Mouse (Mus musculus): ENCODE results near the gene Nap1l5. TPM values are rescaled to one million over a fixed set of nuclear protein-coding genes. Genes with fewer than 3 reads are reported as not detected.
A peak's percentile ranks its signal among the peaks of the same experiment; 100 is the strongest.

Nap1l5 gene
- polyA plus RNA-seq, 1 experiment from 2014 or later, result 4.0 TPM

- no peaks in the 10 kb centered on the region for H3K36me3 ChIP-seq (ENCODE audit: control insufficient read depth, insufficient read depth, low read length)
- H3K4me2 ChIP-seq (ENCODE audit: low read depth, severe bottlenecking), result no peak overlapping the region
- WGBS, result 83% methylated on average over 4 of the region's 4 CpGs
- no peak for DNase-seq (ENCODE audit: low spot score)
- no peaks in the 10 kb centered on the region for H3K9me3 ChIP-seq (ENCODE audit: control insufficient read depth, low read length)
- no peaks in the 10 kb centered on the region for H3K4me1 ChIP-seq (ENCODE audit: control insufficient read depth, insufficient read depth, low read length)
- H3K27me3 ChIP-seq (ENCODE audit: control insufficient read depth, insufficient read depth, low read length), result no peaks in the 10 kb centered on the region
- no peak for ATAC-seq (ENCODE audit: insufficient number of reproducible peaks, low FRiP score, low TSS enrichment, low read depth)
- H3K4me3 ChIP-seq (ENCODE audit: low read depth, low read length), result no peak overlapping the region
- H3K27ac ChIP-seq (replicated peaks; ENCODE audit: low read depth, low read length), result no peak overlapping the region
- no peak overlapping the region for H3K9ac ChIP-seq (ENCODE audit: low read length)
These were observed 27.3 kb upstream of the Nap1l5 start for GRCm38 (mm10) chr6:58934144-58934543.

- ATAC-seq (ENCODE audit: insufficient number of reproducible peaks, low FRiP score, low TSS enrichment, low read depth), result peak; percentile 85
- Histone ChIP-seq H3K36me3 (ENCODE audit: control insufficient read depth, insufficient read depth, low read length) (no peaks in the 10 kb centered on the region), H3K27ac (replicated peaks; ENCODE audit: low read depth, low read length) (no peak overlapping the region), H3K4me2 (ENCODE audit: low read depth, severe bottlenecking) (no peak overlapping the region), H3K4me1 (ENCODE audit: control insufficient read depth, insufficient read depth, low read length) (no peaks in the 10 kb centered on the region), H3K9ac (ENCODE audit: low read length) (no peak overlapping the region), H3K9me3 (ENCODE audit: control insufficient read depth, low read length) (no peaks in the 10 kb centered on the region), H3K4me3 (ENCODE audit: low read depth, low read length) (no peak overlapping the region), H3K27me3 (ENCODE audit: control insufficient read depth, insufficient read depth, low read length) (no peaks in the 10 kb centered on the region)
- peak; percentile 47 for DNase-seq (ENCODE audit: low spot score)
- 34% methylated on average over 6 of the region's 6 CpGs for WGBS
These were observed 26.5 kb upstream of the Nap1l5 start for GRCm38 (mm10) chr6:58933189-58933913.

GRCm38 (mm10) chr6:58932515-58933188 is 25.8 kb upstream of the Nap1l5 start:
- Histone ChIP-seq H3K27me3 (ENCODE audit: control insufficient read depth, insufficient read depth, low read length) (no peaks in the 10 kb centered on the region), H3K4me1 (ENCODE audit: control insufficient read depth, insufficient read depth, low read length) (no peaks in the 10 kb centered on the region), H3K4me2 (ENCODE audit: low read depth, severe bottlenecking) (no peak overlapping the region), H3K9ac (ENCODE audit: low read length) (no peak overlapping the region), H3K36me3 (ENCODE audit: control insufficient read depth, insufficient read depth, low read length) (no peaks in the 10 kb centered on the region), H3K9me3 (ENCODE audit: control insufficient read depth, low read length) (no peaks in the 10 kb centered on the region), H3K4me3 (ENCODE audit: low read depth, low read length) (no peak overlapping the region), H3K27ac (replicated peaks; ENCODE audit: low read depth, low read length) (no peak overlapping the region)
- no peak for DNase-seq (ENCODE audit: low spot score)
- WGBS, result 80% methylated on average over 12 of the region's 12 CpGs
- ATAC-seq (ENCODE audit: insufficient number of reproducible peaks, low FRiP score, low TSS enrichment, low read depth), result no peak

GRCm38 (mm10) chr6:58931149-58931548 is 24.3 kb upstream of the Nap1l5 start:
- Histone ChIP-seq H3K9ac (ENCODE audit: low read length) (no peak overlapping the region), H3K9me3 (ENCODE audit: control insufficient read depth, low read length) (no peaks in the 10 kb centered on the region), H3K36me3 (ENCODE audit: control insufficient read depth, insufficient read depth, low read length) (no peaks in the 10 kb centered on the region), H3K4me3 (ENCODE audit: low read depth, low read length) (no peak overlapping the region), H3K27ac (replicated peaks; ENCODE audit: low read depth, low read length) (no peak overlapping the region), H3K27me3 (ENCODE audit: control insufficient read depth, insufficient read depth, low read length) (no peaks in the 10 kb centered on the region), H3K4me1 (ENCODE audit: control insufficient read depth, insufficient read depth, low read length) (no peaks in the 10 kb centered on the region), H3K4me2 (ENCODE audit: low read depth, severe bottlenecking) (no peak overlapping the region)
- WGBS, result 85% methylated on average over 4 of the region's 4 CpGs
- ATAC-seq (ENCODE audit: insufficient number of reproducible peaks, low FRiP score, low TSS enrichment, low read depth), result no peak
- no peak for DNase-seq (ENCODE audit: low spot score)

- ATAC-seq (ENCODE audit: insufficient number of reproducible peaks, low FRiP score, low TSS enrichment, low read depth), result no peak
- 84% methylated on average over 9 of the region's 9 CpGs for WGBS
- no peak overlapping the region for H3K27ac ChIP-seq (replicated peaks; ENCODE audit: low read depth, low read length)
- H3K4me1 ChIP-seq (ENCODE audit: control insufficient read depth, insufficient read depth, low read length), result no peaks in the 10 kb centered on the region
- H3K27me3 ChIP-seq (ENCODE audit: control insufficient read depth, insufficient read depth, low read length), result no peaks in the 10 kb centered on the region
- DNase-seq (ENCODE audit: low spot score), result no peak
- no peaks in the 10 kb centered on the region for H3K9me3 ChIP-seq (ENCODE audit: control insufficient read depth, low read length)
- H3K9ac ChIP-seq (ENCODE audit: low read length), result no peak overlapping the region
- no peak overlapping the region for H3K4me3 ChIP-seq (ENCODE audit: low read depth, low read length)
- H3K4me2 ChIP-seq (ENCODE audit: low read depth, severe bottlenecking), result no peak overlapping the region
- H3K36me3 ChIP-seq (ENCODE audit: control insufficient read depth, insufficient read depth, low read length), result no peaks in the 10 kb centered on the region
These were observed 23.1 kb upstream of the Nap1l5 start for GRCm38 (mm10) chr6:58929911-58930431.

GRCm38 (mm10) chr6:58927881-58928280 is 21.0 kb upstream of the Nap1l5 start:
- no peak overlapping the region for H3K4me3 ChIP-seq (ENCODE audit: low read depth, low read length)
- H3K36me3 ChIP-seq (ENCODE audit: control insufficient read depth, insufficient read depth, low read length), result no peaks in the 10 kb centered on the region
- no peaks in the 10 kb centered on the region for H3K9me3 ChIP-seq (ENCODE audit: control insufficient read depth, low read length)
- ATAC-seq (ENCODE audit: insufficient number of reproducible peaks, low FRiP score, low TSS enrichment, low read depth) (no peak), DNase-seq (ENCODE audit: low spot score) (no peak)
- H3K27ac ChIP-seq (replicated peaks; ENCODE audit: low read depth, low read length), result no peak overlapping the region
- 89% methylated on average over 2 of the region's 2 CpGs for WGBS
- H3K27me3 ChIP-seq (ENCODE audit: control insufficient read depth, insufficient read depth, low read length), result no peaks in the 10 kb centered on the region
- no peak overlapping the region for H3K4me2 ChIP-seq (ENCODE audit: low read depth, severe bottlenecking)
- H3K9ac ChIP-seq (ENCODE audit: low read length), result no peak overlapping the region
- H3K4me1 ChIP-seq (ENCODE audit: control insufficient read depth, insufficient read depth, low read length), result no peaks in the 10 kb centered on the region

- Histone ChIP-seq H3K27ac (replicated peaks; ENCODE audit: low read depth, low read length) (no peak overlapping the region), H3K4me2 (ENCODE audit: low read depth, severe bottlenecking) (no peak overlapping the region), H3K36me3 (ENCODE audit: control insufficient read depth, insufficient read depth, low read length) (no peaks in the 10 kb centered on the region), H3K4me3 (ENCODE audit: low read depth, low read length) (no peak overlapping the region), H3K4me1 (ENCODE audit: control insufficient read depth, insufficient read depth, low read length) (no peaks in the 10 kb centered on the region), H3K27me3 (ENCODE audit: control insufficient read depth, insufficient read depth, low read length) (no peaks in the 10 kb centered on the region), H3K9me3 (ENCODE audit: control insufficient read depth, low read length) (no peaks in the 10 kb centered on the region), H3K9ac (ENCODE audit: low read length) (no peak overlapping the region)
- ATAC-seq (ENCODE audit: insufficient number of reproducible peaks, low FRiP score, low TSS enrichment, low read depth), result no peak
- no peak for DNase-seq (ENCODE audit: low spot score)
- WGBS, result 87% methylated on average over 5 of the region's 5 CpGs
These were observed 15.6 kb upstream of the Nap1l5 start for GRCm38 (mm10) chr6:58922511-58922910.

- no peaks in the 10 kb centered on the region for H3K9me3 ChIP-seq (ENCODE audit: control insufficient read depth, low read length)
- H3K4me3 ChIP-seq (ENCODE audit: low read depth, low read length), result no peak overlapping the region
- no peaks in the 10 kb centered on the region for H3K4me1 ChIP-seq (ENCODE audit: control insufficient read depth, insufficient read depth, low read length)
- H3K36me3 ChIP-seq (ENCODE audit: control insufficient read depth, insufficient read depth, low read length), result no peaks in the 10 kb centered on the region
- ATAC-seq (ENCODE audit: insufficient number of reproducible peaks, low FRiP score, low TSS enrichment, low read depth), result no peak
- no peak overlapping the region for H3K27ac ChIP-seq (replicated peaks; ENCODE audit: low read depth, low read length)
- H3K9ac ChIP-seq (ENCODE audit: low read length), result no peak overlapping the region
- WGBS, result 52% methylated on average over 3 of the region's 3 CpGs
- H3K4me2 ChIP-seq (ENCODE audit: low read depth, severe bottlenecking), result no peak overlapping the region
- DNase-seq (ENCODE audit: low spot score), result no peak
- H3K27me3 ChIP-seq (ENCODE audit: control insufficient read depth, insufficient read depth, low read length), result no peaks in the 10 kb centered on the region
These were observed 14.7 kb upstream of the Nap1l5 start for GRCm38 (mm10) chr6:58921623-58922022.
